Mouse (Mus musculus): Measurements from ENCODE around the gene Fhl3. TPM values are rescaled to one million over a fixed set of nuclear protein-coding genes. Genes with fewer than 3 reads are reported as not detected.
A peak's percentile ranks its signal among the peaks of the same experiment; 100 is the strongest.
"Not testable (repeated sequence)": the region's sequence is repeated elsewhere in the genome, so short reads cannot be mapped to it uniquely, and the experiment has no call there.

The Fhl3 gene
- polyA plus RNA-seq, 1 experiment from 2014 or later, result 35.5 TPM

- no peak for TF ChIP-seq CTCF (IDR thresholded peaks at IDR 0.05)
- ATAC-seq (peak; percentile 95), DNase-seq (ENCODE audit: low read depth, low spot score) (no peak)
- CTCF ChIA-PET, result no interaction called here
- in situ Hi-C loops (cut with MboI; ENCODE audit: low pct_unique_long_range_greater_than_20kb), result no loop called here
- POLR2A ChIA-PET, result interaction anchor here (1.4 kb wide), 1 partner anchor 8 kb away, joined by 4 read pairs; the partner anchor contains the start of gene Fhl3
- H3K27me3 ChIP-seq, result no peaks in the 10 kb centered on the region
Measured at GRCm38 (mm10) chr4:124708518-124709477, 8.3 kb downstream of the Fhl3 start.

- no peaks in the 10 kb centered on the region for H3K27me3 ChIP-seq
- in situ Hi-C loops (cut with MboI; ENCODE audit: low pct_unique_long_range_greater_than_20kb), result no loop called here
- DNase-seq (ENCODE audit: low read depth, low spot score) (no peak), ATAC-seq (no peak)
- ChIA-PET POLR2A (interaction anchor here (0.6 to 1.4 kb wide), 2 partner anchors 9 to 51 kb away, joined by 4 read pairs; partner anchors contain the start of gene Fhl3), CTCF (interaction anchor here (1.5 to 1.6 kb wide), 3 partner anchors 8 to 15 kb away, joined by 4 to 5 read pairs (median 4); no protein-coding TSS in a partner anchor)
- no peak for TF ChIP-seq CTCF (IDR thresholded peaks at IDR 0.05)
Measured at GRCm38 (mm10) chr4:124709961-124710446, 9.5 kb downstream of the Fhl3 start.

GRCm38 (mm10) chr4:124710776-124711291 lies 10.3 kb downstream of the Fhl3 start:
- H3K27me3 ChIP-seq, result no peaks in the 10 kb centered on the region
- in situ Hi-C loops (cut with MboI; ENCODE audit: low pct_unique_long_range_greater_than_20kb), result no loop called here
- CTCF ChIA-PET, result interaction anchor here (0.6 to 1.6 kb wide), 5 partner anchors 9 to 28 kb away, joined by 3 to 5 read pairs (median 4); no protein-coding TSS in a partner anchor
- TF ChIP-seq CTCF (IDR thresholded peaks at IDR 0.05), result no peak
- no peak for ATAC-seq
- POLR2A ChIA-PET, result no interaction called here
- no peak for DNase-seq (ENCODE audit: low read depth, low spot score)

- in situ Hi-C loops (cut with MboI; ENCODE audit: low pct_unique_long_range_greater_than_20kb), result no loop called here
- CTCF ChIA-PET, result no interaction called here
- no peaks in the 10 kb centered on the region for H3K27me3 ChIP-seq
- TF ChIP-seq CTCF (IDR thresholded peaks at IDR 0.05), result no peak
- DNase-seq (ENCODE audit: low read depth, low spot score) (no peak), ATAC-seq (no peak)
- POLR2A ChIA-PET, result no interaction called here
Measured at GRCm38 (mm10) chr4:124712618-124713017, 12.1 kb downstream of the Fhl3 start.

- DNase-seq (ENCODE audit: low read depth, low spot score); in situ Hi-C loops (cut with MboI; ENCODE audit: low pct_unique_long_range_greater_than_20kb); H3K27me3 ChIP-seq; POLR2A ChIA-PET; ATAC-seq: not testable (repeated sequence)
- CTCF ChIA-PET, result interaction anchor here (0.6 to 1.2 kb wide), 2 partner anchors 13 to 14 kb away, joined by 3 read pairs; partner anchors contain the start of gene Fhl3
Measured at GRCm38 (mm10) chr4:124713850-124714249, 13.3 kb downstream of the Fhl3 start.

GRCm38 (mm10) chr4:124714545-124715481 lies 14.3 kb downstream of the Fhl3 start, which contains the start of gene Sf3a3:
Gene Sf3a3, plus strand, starts transcription at chr4:124714776.
- in situ Hi-C loops (cut with MboI; ENCODE audit: low pct_unique_long_range_greater_than_20kb), result no loop called here
- peak; percentile 89 for ATAC-seq

GRCm38 (mm10) chr4:124719101-124719500 lies 18.6 kb downstream of the Fhl3 start:
- in situ Hi-C loops (cut with MboI; ENCODE audit: low pct_unique_long_range_greater_than_20kb), result no loop called here
- TF ChIP-seq CTCF (IDR thresholded peaks at IDR 0.05), result no peak
- H3K27me3 ChIP-seq, result no peaks in the 10 kb centered on the region
- ATAC-seq (no peak), DNase-seq (ENCODE audit: low read depth, low spot score) (no peak)
- ChIA-PET CTCF (no interaction called here), POLR2A (no interaction called here)

More at GRCm38 (mm10) chr4:124714545-124715481, 14.3 kb downstream of the Fhl3 start, which contains the start of gene Sf3a3:
- no peaks in the 10 kb centered on the region for H3K27me3 ChIP-seq
- DNase-seq (ENCODE audit: low read depth, low spot score), result no peak
- CTCF ChIA-PET, result interaction anchor here (0.6 to 1.3 kb wide), 3 partner anchors 14 to 15 kb away, joined by 3 read pairs; partner anchors contain the start of gene Fhl3
- POLR2A ChIA-PET, result no interaction called here
- TF ChIP-seq CTCF (IDR thresholded peaks at IDR 0.05), result no peak

GRCm38 (mm10) chr4:124726121-124726520 lies 25.6 kb downstream of the Fhl3 start:
- CTCF ChIA-PET, result no interaction called here
- TF ChIP-seq CTCF (IDR thresholded peaks at IDR 0.05), result no peak
- H3K27me3 ChIP-seq, result no peaks in the 10 kb centered on the region
- no peak for ATAC-seq
- in situ Hi-C loops (cut with MboI; ENCODE audit: low pct_unique_long_range_greater_than_20kb), result no loop called here
- POLR2A ChIA-PET, result no interaction called here
- no peak for DNase-seq (ENCODE audit: low read depth, low spot score)

GRCm38 (mm10) chr4:124736952-124737351 lies 36.5 kb downstream of the Fhl3 start:
- ATAC-seq (no peak), DNase-seq (ENCODE audit: low read depth, low spot score) (no peak)
- in situ Hi-C loops (cut with MboI; ENCODE audit: low pct_unique_long_range_greater_than_20kb), result no loop called here
- no peak for TF ChIP-seq CTCF (IDR thresholded peaks at IDR 0.05)
- ChIA-PET POLR2A (no interaction called here), CTCF (interaction anchor here (1.0 kb wide), 1 partner anchor 9 kb away, joined by 3 read pairs; no protein-coding TSS in a partner anchor)
- no peaks in the 10 kb centered on the region for H3K27me3 ChIP-seq

- ChIA-PET POLR2A (no interaction called here), CTCF (interaction anchor here (1.0 to 1.2 kb wide), 2 partner anchors 9 to 15 kb away, joined by 3 read pairs; no protein-coding TSS in a partner anchor)
- DNase-seq (ENCODE audit: low read depth, low spot score), result no peak
- H3K27me3 ChIP-seq, result no peaks in the 10 kb centered on the region
- no peak for ATAC-seq
- TF ChIP-seq CTCF (IDR thresholded peaks at IDR 0.05), result no peak
- in situ Hi-C loops (cut with MboI; ENCODE audit: low pct_unique_long_range_greater_than_20kb), result no loop called here
Measured at GRCm38 (mm10) chr4:124737486-124737885, 37.0 kb downstream of the Fhl3 start.
